Mouse (Mus musculus) heart, embryonic 12.5 days (tissue): ENCODE results near the gene Cdh6. TPM values are rescaled to one million over a fixed set of nuclear protein-coding genes. Genes with fewer than 3 reads are reported as not detected.

ENCODE experiments used
- ATAC-seq: fragments of 200-750 bp; cut with Nextera tagmentation; 2 replicates; pipeline ENCODE4 v1.8.0; 2017; ENCODE audit warnings: moderate TSS enrichment, moderate library complexity; ENCODE audit not compliant: insufficient number of reproducible peaks, low FRiP score
- H3K27ac ChIP-seq: fragments of 300-500 bp; sonication (generic); 2 replicates; pipeline ENCODE4 v1.5.1; 2016; ENCODE audit warnings: mild to moderate bottlenecking, moderate library complexity; ENCODE audit not compliant: poor library complexity, severe bottlenecking
- H3K27me3 ChIP-seq: fragments of 300-500 bp; sonication (generic); replicated peaks from 2 replicates; pipeline ENCODE4 v1.6.1; 2016; ENCODE audit warnings: mild to moderate bottlenecking, moderate library complexity
- H3K36me3 ChIP-seq: fragments of 300-500 bp; sonication (generic); 2 replicates; pipeline ENCODE4 v1.6.1; 2016; ENCODE audit warnings: mild to moderate bottlenecking, moderate library complexity
- H3K4me1 ChIP-seq: fragments of 300-500 bp; sonication (generic); replicated peaks from 2 replicates; pipeline ENCODE4 v1.6.1; 2016; ENCODE audit warnings: mild to moderate bottlenecking
- H3K4me2 ChIP-seq: fragments of 300-500 bp; sonication (generic); 2 replicates; pipeline ENCODE4 v1.6.1; 2016; ENCODE audit warnings: mild to moderate bottlenecking, moderate library complexity
- H3K4me3 ChIP-seq: fragments of 300-500 bp; sonication (generic); 2 replicates; pipeline ENCODE4 v1.5.1; 2016; ENCODE audit warnings: mild to moderate bottlenecking
- H3K9ac ChIP-seq: fragments of 300-500 bp; sonication (generic); 2 replicates; pipeline ENCODE4 v1.6.1; 2016; ENCODE audit warnings: mild to moderate bottlenecking, moderate library complexity
- H3K9me3 ChIP-seq: fragments of 300-500 bp; sonication (generic); replicated peaks from 2 replicates; pipeline ENCODE4 v1.6.1; 2016; ENCODE audit warnings: mild to moderate bottlenecking, moderate library complexity
- WGBS: fragments of 180-500 bp; shearing (Covaris S2); methylation state at CpG from one replicate; pipeline ENCODE4 v1.1.7; 2016; 5-methylcytosine and 5-hydroxymethylcytosine counted together
- polyA plus RNA-seq: library from polyadenylated mRNA; unstranded; fragments of >200 nt; fragmentation: Nextera tagmentation; extraction: Ambion mirVana; gene quantifications from 2 replicates; pipeline ENCODE4 v1.2.1, GENCODE M21; 2016

Gene Cdh6
- 2.7 and 2.8 TPM in 2 replicates for polyA plus RNA-seq

- Histone ChIP-seq H3K4me3 (peak within 1 kb of the TSS; percentile 65), H3K4me1 (peaks cover 12% of the 10 kb centered on the region), H3K27ac (peak within 1 kb of the TSS; percentile 49; the same call in 1 of the 2 replicates), H3K9ac (peak within 1 kb of the TSS; percentile 67), H3K27me3 (peaks cover 9% of the 10 kb centered on the region), H3K9me3 (no peaks in the 10 kb centered on the region), H3K36me3 (no peaks in the 10 kb centered on the region), H3K4me2 (peak within 1 kb of the TSS; percentile 97)
- under 1% methylated on average over 42 of the region's 42 CpGs for WGBS
- peak; percentile 78 for ATAC-seq
Observed at GRCm38 (mm10) chr15:13173071-13173778, at the start of gene Cdh6. Gene Cdh6, minus strand, starts transcription at chr15:13173675.

DNA sequence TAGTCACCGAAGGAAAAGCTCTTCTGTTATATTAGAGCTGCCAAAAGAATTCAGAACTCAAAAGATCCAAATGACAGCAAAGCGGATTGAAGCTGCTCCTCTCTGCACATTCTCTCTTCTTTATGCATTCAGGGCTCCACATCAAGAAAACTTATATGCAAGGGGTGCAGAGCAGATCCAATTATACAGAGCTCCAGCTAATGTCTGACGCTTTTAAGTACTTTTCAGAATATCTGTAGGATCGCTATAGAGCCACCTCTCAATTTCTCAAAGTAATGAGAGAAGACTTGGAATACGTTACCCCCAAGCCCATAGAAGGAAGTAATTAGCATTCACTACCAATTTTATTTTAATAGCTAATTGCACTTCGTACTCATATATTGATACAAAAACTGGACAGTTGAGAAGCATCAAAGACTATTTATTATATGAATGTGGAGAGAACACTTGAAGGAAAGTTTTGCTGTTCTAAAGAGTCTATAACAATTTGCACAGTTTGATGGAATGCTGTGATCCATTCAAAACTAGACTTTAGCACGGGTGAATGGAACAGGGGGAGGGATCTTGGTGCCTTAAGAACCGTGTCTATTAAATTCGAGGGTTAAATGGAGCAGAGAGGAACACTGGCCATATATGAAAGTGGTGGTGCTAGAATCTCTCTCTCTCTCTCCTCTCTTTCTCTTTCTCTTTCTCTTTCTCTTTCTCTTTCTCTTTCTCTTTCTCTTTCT is 46.4 kb upstream of the Cdh6 start:
- Histone ChIP-seq H3K9me3 (no peaks in the 10 kb centered on the region), H3K36me3 (no peaks in the 10 kb centered on the region), H3K9ac (no peak overlapping the region), H3K4me1 (peaks cover 5% of the 10 kb centered on the region), H3K27ac (no peak overlapping the region), H3K4me3 (no peak overlapping the region), H3K4me2 (no peak overlapping the region), H3K27me3 (no peaks in the 10 kb centered on the region)
- ATAC-seq, result no peak
- WGBS, result 81% methylated on average over 9 of the region's 9 CpGs

GRCm38 (mm10) chr15:13217800-13218199 is 44.3 kb upstream of the Cdh6 start:
- Histone ChIP-seq H3K4me1 (peaks cover 5% of the 10 kb centered on the region), H3K9me3 (no peaks in the 10 kb centered on the region), H3K4me3 (no peak overlapping the region), H3K4me2 (no peak overlapping the region), H3K36me3 (no peaks in the 10 kb centered on the region), H3K9ac (no peak overlapping the region), H3K27ac (no peak overlapping the region), H3K27me3 (no peaks in the 10 kb centered on the region)
- WGBS, result 87% methylated on average over 3 of the region's 3 CpGs
- ATAC-seq, result no peak

DNA sequence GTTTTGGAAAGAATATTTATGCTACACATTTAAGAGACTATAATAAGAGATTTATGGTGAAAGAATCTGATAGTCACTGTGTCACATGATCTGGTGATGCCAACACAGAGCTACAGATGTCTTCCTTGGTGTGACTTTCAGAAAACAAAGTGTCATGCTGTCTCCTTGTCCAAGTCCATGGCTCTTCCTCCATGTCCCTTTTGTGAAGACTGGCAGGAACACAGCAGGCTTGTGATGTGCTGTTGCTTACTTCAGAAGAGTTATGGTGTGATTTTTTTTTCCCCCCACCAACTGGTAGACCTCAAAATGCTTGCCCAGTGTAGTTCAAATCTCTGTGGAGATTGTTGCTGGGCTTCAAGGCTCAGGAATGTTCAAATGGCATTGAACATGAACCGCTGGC is 43.7 kb upstream of the Cdh6 start:
- H3K9me3 ChIP-seq, result no peaks in the 10 kb centered on the region
- no peak overlapping the region for H3K9ac ChIP-seq
- 86% methylated on average over 1 of the region's 1 CpGs for WGBS
- no peak overlapping the region for H3K4me3 ChIP-seq
- ATAC-seq, result no peak
- H3K27me3 ChIP-seq, result no peaks in the 10 kb centered on the region
- H3K4me1 ChIP-seq, result peaks cover 5% of the 10 kb centered on the region
- H3K36me3 ChIP-seq, result no peaks in the 10 kb centered on the region
- H3K4me2 ChIP-seq, result peak overlapping the region; percentile 53; the same call in 1 of the 2 replicates
- H3K27ac ChIP-seq, result no peak overlapping the region

GRCm38 (mm10) chr15:13212956-13213355 is 39.5 kb upstream of the Cdh6 start:
- Histone ChIP-seq H3K4me1 (peaks cover 5% of the 10 kb centered on the region), H3K4me3 (no peak overlapping the region), H3K9me3 (no peaks in the 10 kb centered on the region), H3K36me3 (no peaks in the 10 kb centered on the region), H3K4me2 (no peak overlapping the region), H3K27ac (no peak overlapping the region), H3K9ac (no peak overlapping the region), H3K27me3 (no peaks in the 10 kb centered on the region)
- no peak for ATAC-seq
- 85% methylated on average over 1 of the region's 1 CpGs for WGBS

DNA sequence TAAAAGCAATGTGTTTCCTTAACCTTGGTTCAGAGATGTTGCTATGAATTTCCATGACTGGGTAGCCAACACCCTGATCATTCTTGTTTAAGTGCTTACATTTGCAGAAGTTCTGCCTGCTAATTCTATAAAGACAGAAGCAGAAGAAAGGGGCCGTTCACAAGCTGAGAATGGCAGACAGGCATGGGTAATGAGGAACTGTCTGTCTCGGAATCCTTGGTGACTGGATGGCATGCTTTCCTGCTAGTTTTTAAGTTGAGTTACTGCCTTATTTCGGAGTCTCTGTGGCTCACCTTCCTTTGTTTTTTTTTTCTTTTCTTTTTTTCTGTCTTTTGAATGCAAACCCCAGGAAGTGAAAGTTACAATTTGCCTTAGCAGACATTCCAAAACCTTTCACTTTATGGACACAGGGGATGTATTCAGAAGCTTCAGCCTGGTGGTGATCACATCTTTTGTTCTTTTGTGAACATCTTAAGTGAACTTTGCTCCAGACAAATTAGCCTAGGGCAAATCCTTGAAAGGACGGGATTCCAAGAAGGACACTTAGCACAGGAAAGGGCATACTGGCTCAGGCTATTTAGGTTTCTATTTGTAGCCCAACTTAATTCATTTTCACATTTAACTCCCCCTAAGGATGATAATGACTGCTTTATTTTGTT is 38.7 kb upstream of the Cdh6 start:
- no peak overlapping the region for H3K4me2 ChIP-seq
- 57% methylated on average over 4 of the region's 4 CpGs for WGBS
- H3K9ac ChIP-seq, result no peak overlapping the region
- H3K36me3 ChIP-seq, result no peaks in the 10 kb centered on the region
- no peak overlapping the region for H3K4me3 ChIP-seq
- no peaks in the 10 kb centered on the region for H3K9me3 ChIP-seq
- H3K27ac ChIP-seq, result no peak overlapping the region
- peaks cover 5% of the 10 kb centered on the region for H3K4me1 ChIP-seq
- no peaks in the 10 kb centered on the region for H3K27me3 ChIP-seq
- no peak for ATAC-seq

DNA sequence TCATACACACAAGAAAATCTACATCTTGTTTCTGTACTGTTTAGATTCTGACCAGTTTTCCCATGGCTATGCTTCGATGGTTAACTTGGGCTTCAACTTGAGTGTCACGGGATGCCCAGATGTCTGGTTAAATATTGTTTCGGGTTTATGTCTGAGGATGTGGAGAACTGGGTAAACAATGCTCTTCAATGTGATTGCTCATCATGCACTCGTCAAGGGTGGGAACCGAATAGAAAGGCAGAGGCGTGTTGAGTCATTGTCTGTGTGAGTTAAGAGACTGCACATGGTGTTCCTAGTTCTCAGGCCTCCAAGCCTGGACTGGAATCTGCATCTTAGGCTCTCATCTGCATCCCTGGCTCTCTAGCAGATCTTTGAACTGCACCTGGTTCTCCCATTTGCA is 36.7 kb upstream of the Cdh6 start:
- 84% methylated on average over 6 of the region's 6 CpGs for WGBS

GRCm38 (mm10) chr15:13208716-13209115 is 35.2 kb upstream of the Cdh6 start:
- H3K4me3 ChIP-seq, result no peak overlapping the region
- ATAC-seq, result no peak
- no peak overlapping the region for H3K4me2 ChIP-seq
- H3K9ac ChIP-seq, result no peak overlapping the region
- 73% methylated on average over 7 of the region's 7 CpGs for WGBS
- no peaks in the 10 kb centered on the region for H3K27me3 ChIP-seq
- no peaks in the 10 kb centered on the region for H3K9me3 ChIP-seq
- H3K27ac ChIP-seq, result no peak overlapping the region
- no peaks in the 10 kb centered on the region for H3K36me3 ChIP-seq
- H3K4me1 ChIP-seq, result no peaks in the 10 kb centered on the region

More for the DNA sequence above, 36.7 kb upstream of the Cdh6 start:
- no peak overlapping the region for H3K4me3 ChIP-seq
- H3K27ac ChIP-seq, result no peak overlapping the region
- ATAC-seq, result no peak
- no peaks in the 10 kb centered on the region for H3K4me1 ChIP-seq
- H3K9me3 ChIP-seq, result no peaks in the 10 kb centered on the region
- H3K9ac ChIP-seq, result no peak overlapping the region
- no peak overlapping the region for H3K4me2 ChIP-seq
- H3K36me3 ChIP-seq, result no peaks in the 10 kb centered on the region
- no peaks in the 10 kb centered on the region for H3K27me3 ChIP-seq

GRCm38 (mm10) chr15:13196237-13196636 is 22.8 kb upstream of the Cdh6 start:
- no peak overlapping the region for H3K9ac ChIP-seq
- no peaks in the 10 kb centered on the region for H3K27me3 ChIP-seq
- ATAC-seq, result peak; percentile 89
- no peak overlapping the region for H3K27ac ChIP-seq
- no peaks in the 10 kb centered on the region; the same call in 1 of the 2 replicates for H3K4me1 ChIP-seq
- H3K4me3 ChIP-seq, result no peak overlapping the region
- 13% methylated on average over 1 of the region's 1 CpGs for WGBS
- no peak overlapping the region for H3K4me2 ChIP-seq
- H3K9me3 ChIP-seq, result no peaks in the 10 kb centered on the region
- no peaks in the 10 kb centered on the region for H3K36me3 ChIP-seq

- Histone ChIP-seq H3K9me3 (no peaks in the 10 kb centered on the region), H3K4me3 (no peak overlapping the region), H3K4me1 (no peaks in the 10 kb centered on the region; the same call in 1 of the 2 replicates), H3K9ac (no peak overlapping the region), H3K27me3 (no peaks in the 10 kb centered on the region), H3K36me3 (no peaks in the 10 kb centered on the region), H3K4me2 (no peak overlapping the region), H3K27ac (no peak overlapping the region)
- ATAC-seq, result no peak
Observed at GRCm38 (mm10) chr15:13194048-13194447, 20.6 kb upstream of the Cdh6 start.

- no peaks in the 10 kb centered on the region for H3K36me3 ChIP-seq
- ATAC-seq, result no peak
- no peaks in the 10 kb centered on the region for H3K9me3 ChIP-seq
- H3K4me1 ChIP-seq, result no peaks in the 10 kb centered on the region; the same call in 1 of the 2 replicates
- no peak overlapping the region for H3K9ac ChIP-seq
- H3K4me2 ChIP-seq, result no peak overlapping the region
- H3K4me3 ChIP-seq, result no peak overlapping the region
- no peaks in the 10 kb centered on the region for H3K27me3 ChIP-seq
- no peak overlapping the region for H3K27ac ChIP-seq
- WGBS, result 61% methylated on average over 11 of the region's 11 CpGs
Observed at GRCm38 (mm10) chr15:13193076-13193475, 19.6 kb upstream of the Cdh6 start.
